Mouse (Mus musculus) lung, postnatal 0 days (tissue): ENCODE measurements around the gene Ddx25. TPM values are rescaled to one million over a fixed set of nuclear protein-coding genes. Genes with fewer than 3 reads are reported as not detected.
A peak's percentile ranks its signal among the peaks of the same experiment; 100 is the strongest.

ENCODE experiments used
- ATAC-seq: fragments of 200-750 bp; cut with Nextera tagmentation; 2 replicates; pipeline ENCODE4 v1.8.0; 2017; ENCODE audit warnings: moderate library complexity
- DNase-seq: peaks from one replicate; pipeline ENCODE4 v3.0.0-alpha.2; 2016; ENCODE audit warnings: low spot score
- H3K27ac ChIP-seq: fragments of 300-500 bp; sonication (generic); 2 replicates; pipeline ENCODE4 v1.5.1; 2014; ENCODE audit warnings: antibody characterized with exemption, mild to moderate bottlenecking, low read length, mixed read lengths
- H3K27me3 ChIP-seq: fragments of 300-500 bp; sonication (generic); replicated peaks from 2 replicates; pipeline ENCODE4 v1.6.1; 2014; ENCODE audit warnings: low read length, mixed read lengths; ENCODE audit not compliant: insufficient read depth
- H3K36me3 ChIP-seq: fragments of 300-500 bp; sonication (generic); 2 replicates; pipeline ENCODE4 v1.6.1; 2014; ENCODE audit warnings: low read length, mixed read lengths; ENCODE audit not compliant: insufficient read depth
- H3K4me1 ChIP-seq: fragments of 300-500 bp; sonication (generic); 2 replicates; pipeline ENCODE4 v1.6.1; 2014; ENCODE audit warnings: antibody characterized with exemption, low read depth, low read length, mixed read lengths; ENCODE audit not compliant: insufficient read depth
- H3K4me2 ChIP-seq: fragments of 300-500 bp; sonication (generic); replicated peaks from 2 replicates; pipeline ENCODE4 v1.6.1; 2014; ENCODE audit warnings: low read depth, mild to moderate bottlenecking, low read length, moderate library complexity, mixed read lengths
- H3K4me3 ChIP-seq: fragments of 300-500 bp; sonication (generic); 2 replicates; pipeline ENCODE4 v1.5.1; 2014; ENCODE audit warnings: low read depth, low read length
- H3K9ac ChIP-seq: fragments of 300-500 bp; sonication (generic); replicated peaks from 2 replicates; pipeline ENCODE4 v1.6.1; 2014; ENCODE audit warnings: low read depth, mild to moderate bottlenecking
- H3K9me3 ChIP-seq: fragments of 300-500 bp; sonication (generic); 2 replicates; pipeline ENCODE4 v1.6.1; 2016; ENCODE audit warnings: low read length, mixed read lengths
- CTCF ChIP-seq: IDR thresholded peaks from 2 replicates; pipeline ENCODE4 v1.5.1; 2016; ENCODE audit warnings: antibody characterized with exemption, mild to moderate bottlenecking
- EP300 ChIP-seq: IDR thresholded peaks from 2 replicates; pipeline ENCODE4 v1.6.1; 2016; ENCODE audit warnings: antibody characterized with exemption, mild to moderate bottlenecking, control low read depth
- WGBS: fragments of 180-500 bp; shearing (Covaris S2); extraction: QIAGEN DNeasy Blood & Tissue Kit; methylation state at CpG from one replicate; pipeline ENCODE4 v1.1.7; 2014; 5-methylcytosine and 5-hydroxymethylcytosine counted together
- polyA plus RNA-seq: library from polyadenylated mRNA; unstranded; fragments of >200 nt; fragmentation: Nextera tagmentation; extraction: Ambion mirVana; gene quantifications from 2 replicates; pipeline ENCODE4 v1.2.1, GENCODE M21; 2015

The Ddx25 gene
- 0.07 and 0.10 TPM in 2 replicates for polyA plus RNA-seq

- peak; percentile 44 for ATAC-seq
- 2% methylated on average over 42 of the region's 59 CpGs for WGBS
- TF ChIP-seq EP300 (no peak), CTCF (no peak)
Measured at GRCm38 (mm10) chr9:35558257-35559008, at the start of gene Ddx25, which contains the start of gene Pus3. Gene Ddx25, minus strand, starts transcription at chr9:35558528. Gene Pus3, plus strand, starts transcription at chr9:35558595.

GRCm38 (mm10) chr9:35607647-35608405 is 49.5 kb upstream of the Ddx25 start:
- no peaks in the 10 kb centered on the region for H3K27me3 ChIP-seq
- no peak overlapping the region for H3K27ac ChIP-seq
- ATAC-seq (no peak), DNase-seq (no peak)
- H3K9ac ChIP-seq: no peak overlapping the region
- no peak overlapping the region for H3K4me3 ChIP-seq
- H3K36me3 ChIP-seq: no peaks in the 10 kb centered on the region
- WGBS: 57% methylated on average over 8 of the region's 8 CpGs
- H3K9me3 ChIP-seq: no peaks in the 10 kb centered on the region
- no peak overlapping the region for H3K4me2 ChIP-seq
- TF ChIP-seq EP300: no peak
- TF ChIP-seq CTCF: no peak
- H3K4me1 ChIP-seq: no peaks in the 10 kb centered on the region

More at GRCm38 (mm10) chr9:35558257-35559008, at the start of gene Ddx25, which contains the start of gene Pus3:
- H3K9me3 ChIP-seq: no peaks in the 10 kb centered on the region
- peak within 1 kb of the TSS; percentile 99 for H3K4me2 ChIP-seq
- H3K27ac ChIP-seq: 0 out of 2 replicates have a peak within 1 kb of the TSS, but pooled peaks have one; percentile 32
- H3K9ac ChIP-seq: peak within 1 kb of the TSS; percentile 44
- H3K4me1 ChIP-seq: peaks cover 14% of the 10 kb centered on the region; the same call in 1 of the 2 replicates
- H3K36me3 ChIP-seq: no peaks in the 10 kb centered on the region
- H3K27me3 ChIP-seq: no peaks in the 10 kb centered on the region
- H3K4me3 ChIP-seq: peak within 1 kb of the TSS; percentile 70
- DNase-seq: no peak

DNA sequence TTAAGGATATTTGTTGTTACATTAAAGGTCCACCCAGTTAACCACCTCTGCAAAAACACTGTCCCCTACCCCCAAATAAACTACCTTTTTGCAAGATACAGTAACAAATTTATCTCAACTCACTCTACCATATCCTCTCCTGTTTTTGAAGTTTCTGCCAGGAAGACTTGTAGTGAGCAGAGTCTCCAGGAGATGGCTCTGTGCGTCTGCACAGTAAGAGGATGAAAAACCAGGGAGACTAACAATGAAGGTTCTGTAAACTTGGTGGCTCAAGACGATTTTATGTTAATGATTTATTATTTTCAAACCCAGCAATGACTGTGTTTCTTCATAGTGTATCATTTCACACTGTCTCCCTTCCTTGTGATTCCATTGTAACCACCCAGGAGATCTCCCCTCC is 34.6 kb upstream of the Ddx25 start:
- ATAC-seq: no peak
- Histone ChIP-seq H3K4me3 (no peak overlapping the region), H3K4me2 (no peak overlapping the region), H3K27me3 (no peaks in the 10 kb centered on the region), H3K9ac (no peak overlapping the region), H3K36me3 (no peaks in the 10 kb centered on the region), H3K9me3 (no peaks in the 10 kb centered on the region), H3K4me1 (no peaks in the 10 kb centered on the region), H3K27ac (no peak overlapping the region)
- 8% methylated on average over 2 of the region's 2 CpGs for WGBS
- TF ChIP-seq CTCF (peak; percentile 54), EP300 (no peak)
- peak; percentile 32 for DNase-seq

DNA sequence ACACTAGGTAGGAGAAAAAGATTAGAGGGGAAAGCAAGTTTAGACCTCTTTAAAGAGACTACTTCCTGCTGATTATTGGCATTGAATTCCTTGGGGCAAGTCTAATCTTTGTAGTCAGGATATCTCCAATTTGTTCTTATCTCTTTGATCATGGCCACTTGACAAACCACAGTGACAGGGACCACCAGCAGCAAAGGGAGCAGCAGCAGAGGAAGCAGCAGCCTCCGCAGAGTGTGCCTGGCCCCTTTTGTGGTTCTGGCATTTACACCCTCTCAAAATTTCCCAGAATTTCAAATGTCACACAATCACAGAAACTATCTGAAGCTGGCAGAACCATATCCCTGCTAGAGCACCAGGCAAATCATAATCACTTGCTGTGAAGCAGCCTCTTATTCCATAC is 29.3 kb upstream of the Ddx25 start:
- Histone ChIP-seq H3K9ac (no peak overlapping the region), H3K4me2 (no peak overlapping the region), H3K27ac (no peak overlapping the region), H3K36me3 (no peaks in the 10 kb centered on the region), H3K27me3 (no peaks in the 10 kb centered on the region), H3K4me1 (no peaks in the 10 kb centered on the region), H3K9me3 (no peaks in the 10 kb centered on the region), H3K4me3 (no peak overlapping the region)
- DNase-seq (no peak), ATAC-seq (no peak)
- whole genome bisulfite sequencing: 38% methylated on average over 1 of the region's 1 CpGs
- TF ChIP-seq EP300 (no peak), CTCF (no peak)

GRCm38 (mm10) chr9:35574416-35574815 is 16.1 kb upstream of the Ddx25 start:
- 5% methylated on average over 32 of the region's 32 CpGs for WGBS
- Histone ChIP-seq H3K9me3 (no peaks in the 10 kb centered on the region), H3K9ac (no peak overlapping the region), H3K4me1 (peaks cover under 1% of the 10 kb centered on the region; the same call in 1 of the 2 replicates), H3K27me3 (no peaks in the 10 kb centered on the region), H3K4me3 (no peak overlapping the region), H3K4me2 (no peak overlapping the region), H3K27ac (no peak overlapping the region), H3K36me3 (no peaks in the 10 kb centered on the region)
- no peak for DNase-seq
- ATAC-seq: no peak
- TF ChIP-seq CTCF (no peak), EP300 (no peak)

DNA sequence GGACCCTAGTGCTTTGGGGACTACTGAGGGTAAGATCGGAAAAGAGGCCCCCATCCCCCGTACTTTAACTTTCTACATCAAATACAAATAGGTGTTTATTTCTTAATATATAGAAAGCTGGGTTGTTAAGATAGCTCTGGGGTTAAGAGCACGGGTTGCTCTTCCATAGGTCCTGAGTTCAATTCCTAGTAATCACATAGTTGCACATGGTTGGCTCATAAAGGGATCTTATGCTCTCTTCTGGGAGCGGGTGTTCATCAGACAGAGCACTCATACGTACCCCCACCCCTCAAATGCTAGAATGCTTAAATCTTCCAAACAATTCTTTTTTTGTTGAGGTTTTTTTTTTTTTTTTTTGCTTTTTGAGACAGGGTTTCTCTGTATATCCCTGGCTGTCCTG is 12.3 kb upstream of the Ddx25 start:
- Histone ChIP-seq H3K4me1 (peaks cover 5% of the 10 kb centered on the region; the same call in 1 of the 2 replicates), H3K4me2 (peak overlapping the region; percentile 89), H3K27me3 (no peaks in the 10 kb centered on the region), H3K36me3 (no peaks in the 10 kb centered on the region; the same call in 1 of the 2 replicates), H3K9me3 (no peaks in the 10 kb centered on the region), H3K27ac (no peak overlapping the region), H3K4me3 (peak overlapping the region; percentile 79), H3K9ac (peak overlapping the region; percentile 66; the same call in 1 of the 2 replicates)
- no peak for TF ChIP-seq EP300
- TF ChIP-seq CTCF: no peak
- 16% methylated on average over 5 of the region's 5 CpGs for WGBS
- no peak for ATAC-seq
- no peak for DNase-seq
